Mouse (Mus musculus) hematopoietic stem cell, adult 5-6 weeks (primary cell): ENCODE measurements at regions not wholly inside any gene's neighbourhood (a gene's known extent, or its start where the extent isn't known, plus 50 kb on each side); places are given as distances from the start of the nearest gene placed in this dataset.
A peak's percentile ranks its signal among the peaks of the same experiment; 100 is the strongest.

Experiments
- ATAC-seq, 2 experiments: fragments of 125-278 bp in 1 of 2; replicated peaks in 1 of 2; 2 replicates each; pipeline ENCODE4 v1.8.0; 2016 to 2017; ENCODE audit warnings: inconsistent platforms in 2 of 2, mild to moderate bottlenecking in 2 of 2, moderate number of reproducible peaks in 2 of 2, low read depth in 1 of 2, moderate TSS enrichment in 1 of 2; ENCODE audit not compliant: low FRiP score in 2 of 2, poor library complexity in 2 of 2, severe bottlenecking in 2 of 2, insufficient read depth in 1 of 2, low TSS enrichment in 1 of 2

- no peak for ATAC-seq
Measured at GRCm38 (mm10) chr1:193671046-193671445, 300.9 kb upstream of the Camk1g start.

- ATAC-seq: no peak
Measured at GRCm38 (mm10) chr1:193670008-193670407, 299.9 kb upstream of the Camk1g start.

GRCm38 (mm10) chr1:193668841-193669240 lies 298.7 kb upstream of the Camk1g start:
- peak; percentile 29 to 47; a peak in 1 of 4 replicates for ATAC-seq

DNA sequence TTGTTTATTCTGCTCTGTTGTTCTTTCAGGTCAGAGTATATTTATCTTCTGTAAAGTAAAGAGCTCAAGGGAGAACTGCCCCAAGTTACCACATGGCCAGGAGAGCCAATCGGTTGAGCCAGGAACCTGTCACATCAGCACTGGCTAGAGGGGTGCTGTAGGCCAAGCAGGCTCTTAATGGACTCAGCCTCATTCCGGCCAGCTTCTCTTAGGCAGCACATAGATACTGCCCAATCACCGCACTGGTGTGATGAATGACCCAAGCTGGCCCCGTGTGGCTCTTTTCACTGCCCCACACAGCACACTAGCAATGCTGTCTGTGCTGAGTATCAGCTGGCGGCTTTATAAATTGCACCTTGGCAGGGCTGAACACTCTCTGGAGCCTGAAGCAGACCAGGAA lies 295.8 kb upstream of the Camk1g start:
- no peak for ATAC-seq

- ATAC-seq: peak in 1 of 2 experiments; percentile 47; a peak in 1 of 4 replicates
Measured at GRCm38 (mm10) chr1:193664569-193664968, 294.5 kb upstream of the Camk1g start.

GRCm38 (mm10) chr1:193663587-193663986 lies 293.5 kb upstream of the Camk1g start:
- ATAC-seq: no peak

DNA sequence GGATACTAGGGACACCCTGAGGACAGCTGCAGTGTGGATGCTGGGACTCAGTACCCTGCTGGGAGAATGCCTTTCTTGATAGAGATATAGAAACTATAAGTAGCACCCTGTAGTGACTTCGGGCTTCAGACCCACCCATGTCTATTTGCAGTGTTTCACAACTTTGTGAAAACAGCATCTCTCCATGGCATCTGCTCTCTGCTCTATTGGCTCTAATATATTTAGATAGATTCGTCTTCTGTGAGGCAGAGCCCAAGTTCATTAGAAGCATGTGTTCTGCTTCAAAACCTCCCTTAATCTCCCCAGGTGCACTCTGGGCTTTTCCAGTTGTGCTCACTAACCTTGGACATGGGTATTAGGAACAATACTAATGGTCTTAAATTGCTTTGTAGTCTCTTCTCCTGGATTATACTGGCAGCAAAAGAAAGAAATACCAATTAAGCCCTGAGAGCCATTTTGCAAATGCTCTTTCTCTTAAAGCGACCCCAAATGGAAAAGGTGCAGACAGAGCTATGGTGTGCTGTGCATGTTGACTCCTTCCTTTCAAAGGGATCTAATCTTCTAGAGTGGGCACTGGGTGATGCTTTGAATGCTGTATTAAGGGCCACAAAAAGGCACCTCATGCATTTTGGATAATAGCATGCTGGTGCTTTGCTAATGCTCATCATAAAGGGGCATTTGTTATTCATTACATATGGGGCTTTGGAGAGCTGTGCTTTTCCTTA lies 292.2 kb upstream of the Camk1g start:
- no peak for ATAC-seq

DNA sequence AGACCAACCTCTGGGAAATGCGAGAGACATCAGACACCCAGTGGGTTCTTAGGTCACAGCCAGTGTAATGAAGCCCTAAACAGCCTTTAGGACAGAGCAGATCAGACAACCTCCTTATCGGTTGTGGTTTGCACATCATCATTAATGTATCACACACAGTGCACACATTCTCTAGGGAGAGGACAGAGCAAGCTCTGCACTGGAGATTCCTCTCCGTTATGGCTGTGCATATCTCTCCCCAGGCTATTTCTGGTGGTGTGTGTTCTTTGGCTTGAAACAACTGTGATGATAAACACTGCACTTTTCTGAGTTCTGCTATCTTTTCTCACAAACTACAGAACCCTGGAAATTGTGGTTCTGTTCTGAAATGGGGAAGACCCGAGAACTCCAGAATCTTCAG lies 291.3 kb upstream of the Camk1g start:
- ATAC-seq: no peak

- ATAC-seq: no peak
Measured at GRCm38 (mm10) chr1:193655076-193655677, 285.1 kb upstream of the Camk1g start.

GRCm38 (mm10) chr1:193650275-193650674 lies 280.2 kb upstream of the Camk1g start:
- peak; percentile 32 to 36; a peak in 1 of 4 replicates for ATAC-seq

GRCm38 (mm10) chr1:193649400-193649799 lies 279.3 kb upstream of the Camk1g start:
- ATAC-seq: no peak

- 0 out of 4 replicates have a peak, but pooled peaks of 1 of the 2 experiments have one; percentile 12 for ATAC-seq
Measured at GRCm38 (mm10) chr1:193647371-193648270, 277.5 kb upstream of the Camk1g start.

DNA sequence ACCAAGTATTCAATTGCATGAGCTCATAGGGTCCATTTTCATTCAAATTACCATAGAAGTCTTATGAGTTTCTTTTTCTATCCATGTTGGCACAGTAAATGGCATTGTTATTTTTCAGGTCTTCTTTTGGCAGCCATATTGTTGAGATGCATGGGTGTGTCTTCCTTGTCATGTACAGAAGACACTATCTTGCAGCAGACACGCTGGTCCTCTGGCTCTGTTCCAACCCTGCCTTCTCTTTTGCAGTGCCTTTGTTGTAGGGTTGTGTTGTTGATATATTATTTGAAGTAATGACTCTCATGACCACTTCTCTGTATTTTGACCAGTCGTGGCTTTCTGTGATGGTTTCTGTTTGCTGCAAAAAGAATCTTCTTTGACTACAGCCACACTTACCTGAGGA lies 274.4 kb upstream of the Camk1g start:
- no peak for ATAC-seq

DNA sequence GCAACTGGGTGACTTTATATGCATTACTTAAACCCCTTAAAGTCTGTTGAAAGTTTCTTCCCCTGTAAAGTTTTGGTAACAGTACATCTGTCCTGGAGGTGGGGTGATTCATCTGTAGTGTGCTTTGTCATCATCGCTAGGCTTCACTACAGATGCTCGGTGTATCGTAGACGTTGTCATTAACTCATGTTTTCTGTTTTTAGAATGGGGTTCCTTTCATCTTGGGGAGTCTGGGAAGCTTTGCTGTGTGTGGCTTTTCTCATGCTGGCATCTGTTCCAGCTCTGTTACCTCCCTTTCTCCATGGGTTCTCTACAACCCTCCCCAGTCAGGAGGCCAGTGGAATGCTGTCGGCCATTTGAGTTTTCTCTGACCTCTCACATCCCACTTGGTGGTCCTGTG lies 266.4 kb upstream of the Camk1g start:
- ATAC-seq: no peak

GRCm38 (mm10) chr1:193632115-193632514 lies 262.0 kb upstream of the Camk1g start:
- ATAC-seq: no peak

DNA sequence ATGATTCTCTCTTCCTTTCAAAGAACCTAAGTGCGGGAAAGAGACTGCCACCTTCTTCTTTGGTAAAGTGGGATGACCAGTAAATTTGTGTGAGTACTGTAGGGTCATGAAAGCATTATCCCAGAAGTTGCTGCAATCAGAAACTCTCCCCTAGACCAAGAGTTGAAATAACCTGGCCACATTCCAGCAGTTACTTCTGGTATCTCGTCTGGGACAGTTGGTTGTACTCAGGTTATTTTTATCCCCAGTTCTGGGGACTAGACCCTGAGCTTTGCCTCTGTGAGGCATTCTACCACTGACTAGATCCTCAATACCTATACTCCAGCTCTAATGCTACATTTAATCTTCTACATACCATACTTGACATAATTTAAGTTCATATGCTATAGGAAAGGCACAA lies 259.8 kb upstream of the Camk1g start:
- no peak for ATAC-seq

- no peak for ATAC-seq
Measured at GRCm38 (mm10) chr1:193626924-193627849, 257.1 kb upstream of the Camk1g start.
